Mouse (Mus musculus): Measurements from ENCODE around the gene Dedd.
"Not testable (repeated sequence)": the region's sequence is repeated elsewhere in the genome, so short reads cannot be mapped to it uniquely, and the experiment has no call there.

- not testable (repeated sequence) for TF ChIP-seq CTCF (IDR thresholded peaks at IDR 0.05; ENCODE audit: low read depth, low read length); POLR2A (IDR thresholded peaks at IDR 0.05; ENCODE audit: insufficient read depth, low read length); EP300 (IDR thresholded peaks at IDR 0.05; ENCODE audit: insufficient read depth, low read depth, low read length)
These were observed 22.8 kb upstream of the Dedd start for GRCm38 (mm10) chr1:171306157-171306556.

Data from ES-Bruce4 (cell line).